Mouse (Mus musculus): ENCODE measurements at regions not wholly inside any gene's neighbourhood (a gene's known extent, or its start where the extent isn't known, plus 50 kb on each side); places are given as distances from the start of the nearest gene placed in this dataset.

- no peak for TF ChIP-seq CTCF (IDR thresholded peaks at IDR 0.05; ENCODE audit: low read depth, low read length)
- no peak for TF ChIP-seq POLR2A (IDR thresholded peaks at IDR 0.05; ENCODE audit: extremely low read depth, insufficient read depth, low read length)
Observed at GRCm38 (mm10) chr4:25372041-25372440, 90.4 kb upstream of the Ufl1 start.
